Mouse (Mus musculus) heart, embryonic 11.5 days (tissue): ENCODE results near the gene Appl1. TPM values are rescaled to one million over a fixed set of nuclear protein-coding genes. Genes with fewer than 3 reads are reported as not detected.

Experiments
- ATAC-seq: fragments of 200-750 bp; cut with Nextera tagmentation; replicated peaks from 2 replicates; pipeline ENCODE4 v1.8.0; 2017; ENCODE audit warnings: moderate library complexity; ENCODE audit not compliant: insufficient number of reproducible peaks, low FRiP score, low TSS enrichment
- H3K27ac ChIP-seq: fragments of 300-500 bp; sonication (generic); 2 replicates; pipeline ENCODE4 v1.5.1; 2014; ENCODE audit warnings: mild to moderate bottlenecking, low read depth, low read length
- H3K27me3 ChIP-seq: fragments of 300-500 bp; sonication (generic); 2 replicates; pipeline ENCODE4 v1.6.1; 2014; ENCODE audit warnings: mild to moderate bottlenecking, low read length, mixed read lengths; ENCODE audit not compliant: control insufficient read depth, insufficient read depth
- H3K36me3 ChIP-seq: fragments of 300-500 bp; sonication (generic); 2 replicates; pipeline ENCODE4 v1.6.1; 2014; ENCODE audit warnings: mild to moderate bottlenecking, low read length, moderate library complexity, mixed read lengths; ENCODE audit not compliant: control insufficient read depth, insufficient read depth
- H3K4me1 ChIP-seq: fragments of 300-500 bp; sonication (generic); 2 replicates; pipeline ENCODE4 v1.6.1; 2014; ENCODE audit warnings: low read length; ENCODE audit not compliant: control insufficient read depth, insufficient read depth
- H3K4me2 ChIP-seq: fragments of 300-500 bp; sonication (generic); 2 replicates; pipeline ENCODE4 v1.6.1; 2014; ENCODE audit warnings: mild to moderate bottlenecking, moderate library complexity
- H3K4me3 ChIP-seq: fragments of 300-500 bp; sonication (generic); 2 replicates; pipeline ENCODE4 v1.5.1; 2014; ENCODE audit warnings: low read depth, low read length
- H3K9ac ChIP-seq: fragments of 300-500 bp; sonication (generic); 2 replicates; pipeline ENCODE4 v1.6.1; 2014; ENCODE audit warnings: mild to moderate bottlenecking, low read depth, low read length, moderate library complexity
- H3K9me3 ChIP-seq: fragments of 300-500 bp; sonication (generic); replicated peaks from 2 replicates; pipeline ENCODE4 v1.6.1; 2016; ENCODE audit warnings: low read length; ENCODE audit not compliant: control insufficient read depth
- WGBS: fragments of 180-500 bp; shearing (Covaris S2); extraction: QIAGEN DNeasy Blood & Tissue Kit; methylation state at CpG from one replicate; pipeline ENCODE4 v1.1.7; 2014; ENCODE audit not compliant: insufficient replicate concordance; 5-methylcytosine and 5-hydroxymethylcytosine counted together
- polyA plus RNA-seq: library from polyadenylated mRNA; unstranded; fragments of >200 nt; fragmentation: Nextera tagmentation; extraction: Ambion mirVana; gene quantifications from 2 replicates; pipeline ENCODE4 v1.2.1, GENCODE M21; 2014

The Appl1 gene
- polyA plus RNA-seq: 25.4 and 36.0 TPM in 2 replicates

DNA sequence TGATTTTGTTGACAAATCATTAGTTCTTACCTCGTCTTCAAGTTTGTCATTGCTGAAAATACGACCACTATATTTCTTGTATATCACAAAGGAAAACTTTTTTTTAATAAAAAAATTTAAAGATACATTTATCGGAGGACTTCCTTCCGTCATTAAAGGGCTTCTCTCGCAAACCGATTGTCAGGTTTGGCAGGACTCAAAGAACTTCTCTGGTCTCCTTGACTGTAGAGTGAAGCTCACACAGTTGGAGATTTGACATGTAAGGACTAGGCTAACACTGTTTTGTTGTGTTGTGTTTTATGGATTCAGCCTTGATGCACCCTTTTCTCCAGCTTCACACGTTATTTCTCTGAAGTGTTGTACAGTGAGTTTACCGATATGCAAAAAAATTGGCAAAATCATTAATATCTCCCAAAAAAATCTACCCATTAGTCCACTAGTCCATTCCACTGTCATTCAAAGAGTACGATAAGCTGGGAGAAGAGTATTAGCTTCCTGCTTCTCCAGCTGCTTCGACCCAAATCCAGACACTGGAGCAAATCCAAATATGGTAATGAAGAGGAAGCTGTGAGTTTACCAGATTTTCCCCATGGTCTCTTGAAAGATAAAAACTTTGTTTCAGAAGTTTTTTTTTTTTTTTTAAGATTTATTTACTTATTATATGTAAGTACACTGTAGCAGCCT, at the start of gene Appl1:
TSS of gene Appl1 (minus strand) at position 127 of the 684 bp plus-strand sequence.
- Histone ChIP-seq H3K9ac (peak within 1 kb of the TSS; percentile 93), H3K27me3 (no peaks in the 10 kb centered on the region), H3K4me1 (no peaks in the 10 kb centered on the region), H3K4me3 (peak within 1 kb of the TSS; percentile 94), H3K27ac (peak within 1 kb of the TSS; percentile 83), H3K36me3 (no peaks in the 10 kb centered on the region), H3K4me2 (peak within 1 kb of the TSS; percentile 74), H3K9me3 (no peaks in the 10 kb centered on the region)
- WGBS: 42% methylated on average over 10 of the region's 10 CpGs
- no peak for ATAC-seq

DNA sequence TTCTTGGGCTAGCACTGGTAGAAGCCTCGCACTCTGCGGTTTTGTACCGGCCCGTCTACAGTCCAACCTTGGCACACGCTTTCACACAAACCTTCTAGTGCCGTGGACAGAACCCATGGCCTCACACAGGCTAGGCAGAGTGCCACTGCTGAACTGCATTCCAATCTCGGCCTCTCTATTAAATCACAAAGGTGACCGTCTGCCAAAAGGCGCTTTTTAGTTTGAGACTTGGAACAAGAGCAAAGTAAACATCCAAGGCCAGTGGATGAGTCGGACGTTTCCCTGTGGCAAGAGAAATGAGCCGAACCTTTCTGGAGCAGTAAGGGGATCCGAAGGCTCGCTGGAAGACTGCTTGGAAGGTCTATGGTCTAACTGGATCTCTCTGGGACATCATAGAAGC, 48.8 kb upstream of the Appl1 start:
- H3K9me3 ChIP-seq: no peaks in the 10 kb centered on the region
- no peak overlapping the region for H3K4me3 ChIP-seq
- H3K27me3 ChIP-seq: no peaks in the 10 kb centered on the region
- ATAC-seq: no peak
- no peaks in the 10 kb centered on the region for H3K4me1 ChIP-seq
- H3K27ac ChIP-seq: no peak overlapping the region
- no peaks in the 10 kb centered on the region for H3K36me3 ChIP-seq
- WGBS: 89% methylated on average over 14 of the region's 14 CpGs
- H3K4me2 ChIP-seq: no peak overlapping the region
- no peak overlapping the region for H3K9ac ChIP-seq

DNA sequence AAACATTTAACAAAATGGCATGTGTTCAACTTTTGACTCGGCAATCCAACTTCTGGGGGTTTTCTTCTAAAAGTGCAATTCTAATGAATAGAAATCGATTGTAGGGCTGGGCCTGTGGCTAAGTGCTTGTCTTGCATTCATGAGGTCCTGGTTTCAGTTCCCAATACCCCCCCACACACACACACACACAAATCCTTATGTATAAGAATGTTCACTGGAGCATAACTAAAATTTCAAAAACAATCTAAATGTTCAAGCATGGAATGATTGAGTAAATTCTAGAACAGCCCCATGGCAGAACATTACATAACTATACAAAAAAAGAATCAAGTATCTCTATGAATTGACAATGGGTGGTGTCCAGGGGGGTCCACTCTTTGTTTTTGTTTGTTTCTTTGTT, 46.9 kb upstream of the Appl1 start:
- no peaks in the 10 kb centered on the region for H3K27me3 ChIP-seq
- H3K4me3 ChIP-seq: no peak overlapping the region
- no peak for ATAC-seq
- no peak overlapping the region for H3K4me2 ChIP-seq
- H3K36me3 ChIP-seq: no peaks in the 10 kb centered on the region
- 89% methylated on average over 2 of the region's 2 CpGs for WGBS
- no peak overlapping the region for H3K9ac ChIP-seq
- H3K4me1 ChIP-seq: no peaks in the 10 kb centered on the region
- H3K27ac ChIP-seq: no peak overlapping the region
- H3K9me3 ChIP-seq: no peaks in the 10 kb centered on the region

DNA sequence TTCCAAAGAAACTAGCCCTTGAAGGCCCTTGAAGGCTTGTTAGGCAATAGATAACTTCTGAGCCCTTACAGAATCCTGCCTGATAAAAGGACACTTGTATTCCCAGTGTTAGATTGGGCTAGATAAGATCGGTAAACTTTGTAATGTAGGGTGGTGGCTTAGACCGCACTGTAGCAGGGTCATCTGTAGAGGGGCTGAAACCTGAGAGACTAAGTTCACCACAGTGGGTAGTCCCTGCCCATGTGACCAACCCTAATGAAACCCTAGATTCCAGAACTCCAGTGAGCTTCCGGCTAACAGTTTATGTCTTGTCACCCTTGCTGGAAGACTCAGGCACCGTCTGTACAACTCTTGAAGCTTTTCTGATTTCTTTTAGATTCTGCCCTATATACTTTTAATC, 42.6 kb upstream of the Appl1 start:
- WGBS: 35% methylated on average over 4 of the region's 4 CpGs
- ATAC-seq: no peak
- no peaks in the 10 kb centered on the region for H3K27me3 ChIP-seq
- H3K9me3 ChIP-seq: no peaks in the 10 kb centered on the region
- H3K4me1 ChIP-seq: no peaks in the 10 kb centered on the region
- H3K9ac ChIP-seq: no peak overlapping the region
- no peaks in the 10 kb centered on the region for H3K36me3 ChIP-seq
- no peak overlapping the region for H3K27ac ChIP-seq
- H3K4me3 ChIP-seq: no peak overlapping the region
- H3K4me2 ChIP-seq: no peak overlapping the region

DNA sequence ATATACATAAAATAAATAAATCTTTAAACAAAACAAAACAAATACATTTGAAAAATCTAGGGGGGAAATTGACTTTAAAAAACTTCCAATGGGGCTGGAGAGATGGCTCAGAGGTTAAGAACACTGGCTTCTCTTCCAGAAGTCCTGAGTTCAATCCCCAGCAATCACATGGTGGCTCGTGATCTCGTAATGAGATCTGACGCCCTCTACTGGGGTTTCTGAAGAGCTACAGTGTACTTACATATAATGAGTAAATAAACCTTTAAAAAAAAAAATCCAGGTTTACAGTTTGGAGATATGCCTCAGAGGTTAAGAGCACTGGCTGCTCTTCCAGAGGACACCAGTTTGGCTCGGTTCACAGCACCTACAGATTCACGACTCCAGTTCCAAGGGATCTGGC, 40.5 kb upstream of the Appl1 start:
- Histone ChIP-seq H3K27ac (no peak overlapping the region), H3K4me3 (no peak overlapping the region), H3K9me3 (no peaks in the 10 kb centered on the region), H3K36me3 (no peaks in the 10 kb centered on the region), H3K27me3 (no peaks in the 10 kb centered on the region), H3K9ac (no peak overlapping the region), H3K4me1 (no peaks in the 10 kb centered on the region), H3K4me2 (no peak overlapping the region)
- 77% methylated on average over 5 of the region's 5 CpGs for WGBS
- ATAC-seq: no peak

DNA sequence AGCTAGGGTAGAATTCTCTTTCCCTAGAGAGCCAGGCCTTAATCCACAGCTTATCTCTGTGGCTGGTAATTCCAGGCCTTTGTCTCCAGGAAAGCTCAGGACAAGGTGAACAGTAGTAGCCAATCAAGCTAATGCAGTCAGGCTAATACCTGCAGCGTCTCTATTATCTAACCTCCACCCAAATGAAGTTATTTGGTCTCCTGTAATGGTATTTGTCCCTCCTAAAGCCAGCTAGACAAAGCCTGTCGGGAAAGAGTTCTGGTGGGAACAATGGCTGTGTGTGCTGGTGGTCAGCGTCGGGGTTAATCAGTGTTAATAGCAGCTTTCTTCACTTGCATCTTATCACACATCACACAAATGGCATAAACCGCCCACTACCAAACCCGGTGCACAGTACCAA, 34.9 kb upstream of the Appl1 start:
- Histone ChIP-seq H3K27me3 (no peaks in the 10 kb centered on the region; the same call in 1 of the 2 replicates), H3K27ac (no peak overlapping the region), H3K4me2 (no peak overlapping the region), H3K9me3 (no peaks in the 10 kb centered on the region), H3K4me1 (no peaks in the 10 kb centered on the region), H3K9ac (no peak overlapping the region), H3K36me3 (no peaks in the 10 kb centered on the region), H3K4me3 (no peak overlapping the region)
- no peak for ATAC-seq
- 16% methylated on average over 6 of the region's 6 CpGs for WGBS

DNA sequence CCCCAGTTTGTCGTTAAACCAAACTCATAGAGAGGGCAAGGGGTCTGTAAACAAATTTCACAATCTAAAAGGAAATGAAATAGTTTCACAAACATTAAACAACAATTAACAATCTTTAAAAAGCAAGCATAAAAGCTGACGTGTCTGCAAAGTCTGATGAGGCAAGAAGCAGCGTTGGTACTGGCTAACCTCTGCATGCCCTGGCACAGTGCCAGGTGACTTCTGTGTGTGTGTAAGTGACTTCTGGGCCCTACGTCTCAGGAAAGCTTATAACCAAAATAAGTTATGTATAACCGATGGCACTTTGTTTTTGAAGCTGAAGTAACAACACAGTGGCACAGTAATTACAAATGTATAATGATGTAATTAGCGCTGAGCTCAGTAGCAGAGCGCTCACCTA, 33.9 kb upstream of the Appl1 start:
- H3K9ac ChIP-seq: no peak overlapping the region
- WGBS: 77% methylated on average over 7 of the region's 7 CpGs
- 0 out of 2 replicates have a peak, but pooled peaks cover 3% of the 10 kb centered on the region for H3K4me1 ChIP-seq
- H3K36me3 ChIP-seq: no peaks in the 10 kb centered on the region
- ATAC-seq: no peak
- H3K9me3 ChIP-seq: no peaks in the 10 kb centered on the region
- no peak overlapping the region for H3K4me2 ChIP-seq
- peaks cover 2% of the 10 kb centered on the region; the same call in 1 of the 2 replicates for H3K27me3 ChIP-seq
- no peak overlapping the region for H3K27ac ChIP-seq
- H3K4me3 ChIP-seq: no peak overlapping the region

DNA sequence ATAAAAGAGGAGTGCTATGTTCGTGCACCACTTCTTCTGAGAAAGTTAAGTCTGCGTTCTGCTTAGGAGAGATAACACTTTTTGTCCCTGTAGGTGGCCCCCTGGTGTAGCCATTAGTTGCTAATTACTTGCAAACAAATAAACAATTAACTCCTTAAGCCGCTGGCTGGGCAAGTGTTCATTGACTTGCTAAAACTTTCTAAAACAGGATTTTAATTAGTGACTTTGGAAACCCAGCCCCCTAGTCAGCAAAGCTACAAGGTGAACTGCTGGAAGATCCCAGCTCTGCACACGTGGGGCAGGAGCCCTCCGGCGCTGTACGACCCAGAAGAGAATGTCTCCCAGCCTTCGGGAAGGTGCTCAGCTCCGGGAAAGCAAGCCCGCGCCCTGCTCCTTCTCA, 29.4 kb upstream of the Appl1 start:
- Histone ChIP-seq H3K27ac (no peak overlapping the region), H3K36me3 (no peaks in the 10 kb centered on the region), H3K27me3 (peaks cover 2% of the 10 kb centered on the region; the same call in 1 of the 2 replicates), H3K4me1 (0 out of 2 replicates have a peak, but pooled peaks cover 3% of the 10 kb centered on the region), H3K4me2 (peak overlapping the region; percentile 58), H3K9ac (peak overlapping the region; percentile 39; the same call in 1 of the 2 replicates), H3K9me3 (no peaks in the 10 kb centered on the region), H3K4me3 (peak overlapping the region; percentile 30)
- 3% methylated on average over 11 of the region's 11 CpGs for WGBS
- 0 out of 2 replicates have a peak, but pooled peaks have one; percentile 52 for ATAC-seq

DNA sequence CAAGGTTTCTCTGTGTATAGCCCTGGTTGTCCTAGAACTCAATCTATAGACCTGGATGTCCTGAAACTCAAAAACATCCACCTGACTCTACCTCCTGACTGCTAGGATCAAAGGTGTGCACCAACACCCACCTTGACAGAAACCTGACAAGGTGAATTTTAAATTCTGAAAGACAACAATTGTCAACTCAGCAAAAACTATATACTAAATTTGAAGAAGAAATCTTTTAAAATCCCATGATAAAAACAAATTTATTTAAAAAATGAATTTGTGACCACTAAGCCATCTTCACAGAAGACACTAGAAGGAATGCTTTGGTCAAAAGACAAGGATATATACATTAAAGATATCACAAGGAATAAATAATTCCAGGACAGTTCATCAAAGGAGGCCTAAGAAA, 25.2 kb upstream of the Appl1 start:
- Histone ChIP-seq H3K9me3 (no peaks in the 10 kb centered on the region), H3K27me3 (peaks cover 2% of the 10 kb centered on the region; the same call in 1 of the 2 replicates), H3K27ac (no peak overlapping the region), H3K4me1 (0 out of 2 replicates have a peak, but pooled peaks cover 3% of the 10 kb centered on the region), H3K4me2 (no peak overlapping the region), H3K4me3 (no peak overlapping the region), H3K36me3 (no peaks in the 10 kb centered on the region), H3K9ac (no peak overlapping the region)
- no peak for ATAC-seq
